Mouse (Mus musculus): ENCODE data around the gene Pygl. TPM values are rescaled to one million over a fixed set of nuclear protein-coding genes. Genes with fewer than 3 reads are reported as not detected.
A peak's percentile ranks its signal among the peaks of the same experiment; 100 is the strongest.

Gene Pygl
- polyA plus RNA-seq, 1 experiment from 2014 or later = 148 TPM

DNA sequence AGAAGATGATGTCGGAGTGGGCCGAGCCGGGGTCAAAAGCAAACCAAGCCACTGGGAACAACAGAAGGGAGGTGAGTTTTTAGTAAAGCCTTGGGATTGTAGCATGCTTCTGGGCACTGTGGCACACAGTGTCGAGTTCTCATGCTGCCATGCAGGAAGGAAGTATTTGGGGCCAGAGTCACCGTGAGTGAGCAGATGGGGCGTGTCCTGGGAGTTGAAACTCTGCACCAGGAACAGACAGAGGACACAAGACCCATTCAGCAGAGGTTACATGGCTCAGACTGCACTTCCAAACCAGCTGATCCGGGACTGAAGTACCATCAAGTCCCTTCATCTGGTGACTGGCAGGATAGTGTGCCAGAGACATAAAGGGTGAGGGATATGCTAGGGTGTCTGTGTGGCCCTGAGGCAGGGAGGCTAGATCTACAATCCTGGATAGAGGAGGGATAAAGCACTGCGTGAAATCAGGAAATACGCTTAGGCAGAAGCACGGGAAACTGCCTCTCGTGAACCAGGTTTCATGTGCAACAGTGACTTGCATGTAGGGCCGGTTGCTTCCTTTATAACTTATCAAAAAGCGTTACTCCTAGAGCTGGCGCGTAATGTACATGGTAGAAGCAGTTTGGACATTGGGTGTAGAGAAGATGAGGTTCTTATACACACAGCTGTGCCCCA, 20.1 kb upstream of the Pygl start:
- Histone ChIP-seq H3K4me2 (ENCODE audit: low read depth, low read length) (no peak overlapping the region), H3K9me3 (replicated peaks; ENCODE audit: control insufficient read depth, low read length) (no peaks in the 10 kb centered on the region), H3K36me3 (ENCODE audit: control insufficient read depth, insufficient read depth) (no peaks in the 10 kb centered on the region), H3K9ac (ENCODE audit: low read depth, low read length) (no peak overlapping the region), H3K4me1 (ENCODE audit: control insufficient read depth, low read depth, low read length) (no peaks in the 10 kb centered on the region), H3K27me3 (ENCODE audit: control insufficient read depth, insufficient read depth, low read depth, low read length) (no peaks in the 10 kb centered on the region), H3K4me3 (ENCODE audit: low read depth, low read length) (no peak overlapping the region), H3K27ac (ENCODE audit: low read length) (no peak overlapping the region)
- WGBS (ENCODE audit: insufficient replicate concordance) = 38% methylated on average over 15 of the region's 15 CpGs
- ATAC-seq (ENCODE audit: low read depth) = no peak

DNA sequence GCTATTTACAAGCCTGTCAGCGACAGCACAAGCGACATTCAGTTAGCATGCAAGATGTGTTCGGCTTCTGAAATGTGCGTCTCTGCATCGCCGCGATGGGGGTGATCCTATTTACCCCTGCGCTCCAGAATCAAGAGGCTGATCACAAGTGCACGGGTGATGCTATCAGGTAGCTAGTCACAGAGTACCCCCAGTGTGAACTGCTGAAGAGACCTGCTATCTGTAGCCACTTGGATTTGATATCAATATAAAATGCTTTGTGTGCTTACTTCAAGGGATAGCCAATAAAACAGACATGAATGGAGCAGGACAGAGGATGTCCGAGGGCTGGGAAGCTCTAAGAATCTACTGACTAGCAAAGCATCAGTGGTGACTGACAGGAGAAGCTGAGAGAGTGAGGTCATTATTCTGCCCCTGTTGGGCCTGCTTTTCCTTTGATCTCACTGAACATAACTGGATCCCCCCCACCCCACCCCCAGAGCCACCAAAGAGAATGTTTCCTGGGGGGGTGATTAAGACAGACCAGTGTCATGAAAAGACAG, 18.4 kb upstream of the Pygl start:
- Histone ChIP-seq H3K9ac (ENCODE audit: low read depth, low read length) (no peak overlapping the region), H3K9me3 (replicated peaks; ENCODE audit: control insufficient read depth, low read length) (no peaks in the 10 kb centered on the region), H3K4me1 (ENCODE audit: control insufficient read depth, low read depth, low read length) (no peaks in the 10 kb centered on the region), H3K27me3 (ENCODE audit: control insufficient read depth, insufficient read depth, low read depth, low read length) (no peaks in the 10 kb centered on the region), H3K4me2 (ENCODE audit: low read depth, low read length) (no peak overlapping the region), H3K27ac (ENCODE audit: low read length) (no peak overlapping the region), H3K36me3 (ENCODE audit: control insufficient read depth, insufficient read depth) (no peaks in the 10 kb centered on the region), H3K4me3 (ENCODE audit: low read depth, low read length) (no peak overlapping the region)
- ATAC-seq (ENCODE audit: low read depth) = no peak
- 81% methylated on average over 10 of the region's 10 CpGs for WGBS (ENCODE audit: insufficient replicate concordance)

DNA sequence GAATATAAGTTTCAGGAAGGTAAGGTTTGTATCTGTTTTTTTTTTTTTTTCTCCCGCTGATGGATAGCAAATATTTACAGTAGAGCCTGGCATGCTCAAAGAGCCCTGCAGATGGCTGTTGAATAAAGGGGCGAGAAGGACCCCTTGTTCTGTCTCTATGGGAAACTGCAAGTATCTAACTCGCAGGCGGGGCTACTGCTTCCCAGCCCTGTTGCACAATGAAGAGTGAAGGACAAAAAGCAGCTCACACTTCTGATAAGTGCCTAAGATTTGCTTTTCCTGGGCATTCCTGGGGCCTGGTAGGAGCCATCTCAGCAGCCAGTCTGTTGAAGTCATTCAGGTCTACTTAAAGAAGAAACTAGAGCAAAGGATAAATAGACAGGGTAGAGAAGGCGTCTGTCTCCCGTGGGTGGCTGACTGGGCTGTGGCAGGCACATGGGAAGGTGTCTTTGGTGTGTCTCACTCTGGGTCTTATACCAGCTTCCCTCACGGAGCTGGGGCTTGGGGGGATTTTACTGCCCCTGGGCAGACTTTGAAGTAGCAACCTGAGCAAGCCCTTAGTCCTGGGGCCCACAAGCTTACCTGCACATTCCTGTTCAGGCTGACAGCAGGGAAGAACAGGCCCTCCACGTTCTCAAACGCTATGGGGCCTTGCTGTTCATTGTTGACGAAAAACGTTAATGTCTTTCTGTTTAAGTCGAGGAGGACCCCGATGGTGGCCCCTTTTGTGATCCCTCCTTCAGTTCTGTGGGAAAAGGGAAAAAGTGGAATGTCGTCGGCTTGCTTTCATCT, 16.6 kb upstream of the Pygl start:
- no peak overlapping the region for H3K4me2 ChIP-seq (ENCODE audit: low read depth, low read length)
- H3K9ac ChIP-seq (ENCODE audit: low read depth, low read length) = no peak overlapping the region
- H3K4me1 ChIP-seq (ENCODE audit: control insufficient read depth, low read depth, low read length) = no peaks in the 10 kb centered on the region
- ATAC-seq (ENCODE audit: low read depth) = no peak
- no peak overlapping the region for H3K27ac ChIP-seq (ENCODE audit: low read length)
- no peak overlapping the region for H3K4me3 ChIP-seq (ENCODE audit: low read depth, low read length)
- no peaks in the 10 kb centered on the region for H3K36me3 ChIP-seq (ENCODE audit: control insufficient read depth, insufficient read depth)
- 50% methylated on average over 15 of the region's 15 CpGs for WGBS (ENCODE audit: insufficient replicate concordance)
- H3K9me3 ChIP-seq (replicated peaks; ENCODE audit: control insufficient read depth, low read length) = no peaks in the 10 kb centered on the region
- H3K27me3 ChIP-seq (ENCODE audit: control insufficient read depth, insufficient read depth, low read depth, low read length) = no peaks in the 10 kb centered on the region

DNA sequence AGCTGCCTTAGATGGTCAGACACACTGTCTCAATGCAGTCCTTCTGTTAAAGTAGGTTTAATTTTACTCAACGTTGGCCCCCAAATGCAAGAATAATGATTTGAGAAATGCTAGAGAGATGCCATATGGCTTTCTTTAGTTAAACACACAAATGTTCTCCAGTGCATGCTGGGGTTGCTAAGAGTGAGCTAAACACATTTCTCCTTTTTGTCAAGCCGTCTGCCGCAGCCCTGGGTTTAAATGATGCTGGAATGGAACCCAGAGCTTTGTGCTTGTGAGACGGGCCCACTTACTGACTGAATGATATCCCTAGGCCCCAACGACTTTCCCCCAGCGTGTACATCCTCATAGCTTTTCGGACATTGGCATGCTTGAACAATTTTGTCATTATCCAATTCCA, 11.3 kb upstream of the Pygl start:
- Histone ChIP-seq H3K9ac (ENCODE audit: low read depth, low read length) (no peak overlapping the region), H3K27ac (ENCODE audit: low read length) (no peak overlapping the region), H3K4me2 (ENCODE audit: low read depth, low read length) (no peak overlapping the region), H3K4me3 (ENCODE audit: low read depth, low read length) (no peak overlapping the region), H3K9me3 (replicated peaks; ENCODE audit: control insufficient read depth, low read length) (no peaks in the 10 kb centered on the region), H3K36me3 (ENCODE audit: control insufficient read depth, insufficient read depth) (no peaks in the 10 kb centered on the region), H3K27me3 (ENCODE audit: control insufficient read depth, insufficient read depth, low read depth, low read length) (no peaks in the 10 kb centered on the region), H3K4me1 (ENCODE audit: control insufficient read depth, low read depth, low read length) (no peaks in the 10 kb centered on the region)
- 65% methylated on average over 7 of the region's 7 CpGs for WGBS (ENCODE audit: insufficient replicate concordance)
- no peak for ATAC-seq (ENCODE audit: low read depth)

DNA sequence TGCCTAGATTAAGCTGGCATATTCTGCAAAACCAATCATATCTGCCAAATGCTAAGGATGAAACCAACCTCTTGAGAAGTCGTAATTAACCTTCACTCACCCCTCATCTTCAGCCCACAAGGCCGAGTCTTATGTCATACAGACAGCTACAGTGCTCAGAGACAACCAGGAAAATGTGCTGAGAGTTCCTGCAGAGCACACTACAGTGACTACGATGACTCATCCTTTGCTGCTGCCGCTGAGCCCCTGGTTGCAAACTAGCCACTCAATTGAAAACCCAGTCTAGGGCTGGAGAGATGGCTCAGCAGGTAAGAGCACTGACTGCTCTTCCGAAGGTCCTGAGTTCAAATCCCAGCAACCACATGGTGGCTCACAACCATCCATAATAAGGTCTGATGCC, 8.5 kb upstream of the Pygl start:
- no peak for ATAC-seq (ENCODE audit: low read depth)
- peaks cover 4% of the 10 kb centered on the region for H3K4me1 ChIP-seq (ENCODE audit: control insufficient read depth, low read depth, low read length)
- H3K36me3 ChIP-seq (ENCODE audit: control insufficient read depth, insufficient read depth) = no peaks in the 10 kb centered on the region
- 42% methylated on average over 5 of the region's 5 CpGs for WGBS (ENCODE audit: insufficient replicate concordance)
- H3K4me2 ChIP-seq (ENCODE audit: low read depth, low read length) = no peak overlapping the region
- H3K27me3 ChIP-seq (ENCODE audit: control insufficient read depth, insufficient read depth, low read depth, low read length) = no peaks in the 10 kb centered on the region
- no peak overlapping the region for H3K27ac ChIP-seq (ENCODE audit: low read length)
- no peak overlapping the region for H3K4me3 ChIP-seq (ENCODE audit: low read depth, low read length)
- H3K9ac ChIP-seq (ENCODE audit: low read depth, low read length) = no peak overlapping the region
- no peaks in the 10 kb centered on the region for H3K9me3 ChIP-seq (replicated peaks; ENCODE audit: control insufficient read depth, low read length)

DNA sequence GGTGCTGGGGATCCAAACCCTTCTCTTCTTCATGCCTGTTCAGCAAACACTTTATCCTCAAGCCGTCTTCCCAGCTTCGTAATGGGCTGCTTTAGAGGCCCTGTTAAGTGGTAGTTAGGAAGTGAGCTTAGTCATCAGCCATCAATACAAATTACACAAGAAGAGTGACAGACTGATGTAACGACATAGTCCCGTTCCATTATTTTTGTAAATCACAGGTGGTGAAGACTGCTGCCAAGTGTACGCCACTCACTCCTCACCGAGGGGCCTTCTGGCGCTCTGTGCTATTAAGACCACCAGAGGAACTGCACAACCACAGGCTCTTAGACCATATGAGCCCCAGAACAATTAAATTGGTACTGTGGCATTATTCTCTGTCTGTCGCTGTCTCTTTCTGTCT, 7.3 kb upstream of the Pygl start:
- 58% methylated on average over 8 of the region's 8 CpGs for WGBS (ENCODE audit: insufficient replicate concordance)
- H3K36me3 ChIP-seq (ENCODE audit: control insufficient read depth, insufficient read depth) = no peaks in the 10 kb centered on the region
- no peak overlapping the region for H3K9ac ChIP-seq (ENCODE audit: low read depth, low read length)
- no peak overlapping the region for H3K27ac ChIP-seq (ENCODE audit: low read length)
- H3K4me2 ChIP-seq (ENCODE audit: low read depth, low read length) = no peak overlapping the region
- peaks cover 11% of the 10 kb centered on the region for H3K4me1 ChIP-seq (ENCODE audit: control insufficient read depth, low read depth, low read length)
- H3K4me3 ChIP-seq (ENCODE audit: low read depth, low read length) = no peak overlapping the region
- no peak for ATAC-seq (ENCODE audit: low read depth)
- H3K27me3 ChIP-seq (ENCODE audit: control insufficient read depth, insufficient read depth, low read depth, low read length) = no peaks in the 10 kb centered on the region
- no peaks in the 10 kb centered on the region for H3K9me3 ChIP-seq (replicated peaks; ENCODE audit: control insufficient read depth, low read length)

DNA sequence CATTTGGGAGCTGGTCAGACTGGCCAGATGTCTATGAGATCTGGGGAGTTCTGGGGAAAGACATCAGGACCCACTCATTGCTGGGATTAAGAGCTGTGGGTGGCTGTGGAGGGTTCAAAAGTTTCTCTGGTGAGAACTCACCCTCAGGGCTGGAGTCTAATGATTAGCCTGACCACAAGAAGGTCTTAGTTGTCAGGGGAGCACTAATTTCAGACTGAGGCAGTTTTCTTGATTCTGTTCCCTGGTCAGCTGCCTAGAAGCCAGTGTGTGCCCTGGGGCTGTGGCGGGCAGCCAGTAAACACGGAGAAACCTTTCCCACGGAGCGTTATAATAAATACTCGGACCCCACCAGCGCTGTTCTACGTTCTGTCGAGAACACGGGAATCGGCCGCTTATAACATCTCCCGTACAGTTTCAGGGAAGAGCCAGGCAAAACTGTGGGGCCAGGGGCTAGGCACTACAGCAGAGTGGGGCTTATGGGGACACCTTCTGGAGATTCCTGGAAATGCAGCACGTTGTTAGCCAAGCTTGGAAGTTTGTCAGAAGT, 3.7 kb upstream of the Pygl start:
- H3K4me2 ChIP-seq (ENCODE audit: low read depth, low read length) = peak overlapping the region; percentile 68
- H3K9me3 ChIP-seq (replicated peaks; ENCODE audit: control insufficient read depth, low read length) = no peaks in the 10 kb centered on the region
- H3K4me1 ChIP-seq (ENCODE audit: control insufficient read depth, low read depth, low read length) = peaks cover 38% of the 10 kb centered on the region
- H3K27me3 ChIP-seq (ENCODE audit: control insufficient read depth, insufficient read depth, low read depth, low read length) = no peaks in the 10 kb centered on the region
- no peaks in the 10 kb centered on the region for H3K36me3 ChIP-seq (ENCODE audit: control insufficient read depth, insufficient read depth)
- 14% methylated on average over 13 of the region's 13 CpGs for WGBS (ENCODE audit: insufficient replicate concordance)
- ATAC-seq (ENCODE audit: low read depth) = peak; percentile 49
- H3K27ac ChIP-seq (ENCODE audit: low read length) = 0 out of 2 replicates have a peak overlapping the region, but pooled peaks have one; percentile 32
- peak overlapping the region; percentile 53 for H3K4me3 ChIP-seq (ENCODE audit: low read depth, low read length)
- H3K9ac ChIP-seq (ENCODE audit: low read depth, low read length) = peak overlapping the region; percentile 57

DNA sequence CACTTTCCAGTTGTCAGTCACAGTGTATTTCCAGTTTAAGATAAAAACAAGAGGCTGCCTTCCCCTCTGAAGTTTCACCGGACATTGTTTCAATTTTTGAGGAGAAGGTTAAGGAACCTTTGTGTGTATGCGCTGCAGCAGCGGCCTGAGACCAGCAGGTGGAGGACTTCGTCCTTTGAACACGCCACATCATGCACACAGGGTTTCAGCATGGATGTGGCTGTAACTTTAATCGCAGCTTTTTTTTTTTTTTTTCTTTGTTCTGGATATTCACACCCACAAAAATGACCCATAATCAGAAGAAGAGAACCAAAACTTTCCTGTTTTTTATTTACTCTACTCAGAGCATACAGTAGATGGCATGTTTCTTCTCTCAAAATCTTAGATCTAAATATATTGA, 3.1 kb upstream of the Pygl start:
- H3K4me2 ChIP-seq (ENCODE audit: low read depth, low read length) = no peak overlapping the region
- 9% methylated on average over 6 of the region's 6 CpGs for WGBS (ENCODE audit: insufficient replicate concordance)
- H3K27me3 ChIP-seq (ENCODE audit: control insufficient read depth, insufficient read depth, low read depth, low read length) = no peaks in the 10 kb centered on the region
- H3K9ac ChIP-seq (ENCODE audit: low read depth, low read length) = no peak overlapping the region
- H3K4me1 ChIP-seq (ENCODE audit: control insufficient read depth, low read depth, low read length) = peaks cover 44% of the 10 kb centered on the region
- H3K27ac ChIP-seq (ENCODE audit: low read length) = peak overlapping the region; percentile 71
- H3K36me3 ChIP-seq (ENCODE audit: control insufficient read depth, insufficient read depth) = no peaks in the 10 kb centered on the region
- H3K9me3 ChIP-seq (replicated peaks; ENCODE audit: control insufficient read depth, low read length) = no peaks in the 10 kb centered on the region
- peak; percentile 45 for ATAC-seq (ENCODE audit: low read depth)
- H3K4me3 ChIP-seq (ENCODE audit: low read depth, low read length) = no peak overlapping the region

All from liver, embryonic 16.5 days (tissue).